ENCODE assay signal across 25 mouse cellular contexts in the genomic region with DNA sequence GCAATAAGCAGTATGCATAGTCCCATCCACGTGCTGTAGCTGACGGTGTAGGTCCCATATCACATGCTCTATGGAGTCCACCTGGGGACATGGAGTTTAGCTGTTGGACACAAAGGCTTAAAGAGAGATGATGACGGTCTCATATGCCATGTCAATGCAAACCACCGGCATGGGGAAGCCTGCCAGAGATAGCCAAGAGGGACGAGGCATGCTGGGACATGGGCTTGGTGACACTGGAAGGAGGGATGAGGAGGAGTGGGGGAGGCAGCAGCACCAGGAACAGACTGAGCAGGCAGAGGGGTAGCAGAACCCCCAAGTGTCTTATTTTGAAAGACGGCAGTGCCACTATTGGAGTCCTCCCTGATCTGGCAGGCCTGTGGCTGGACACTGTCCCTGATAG. TPM values are rescaled to one million over a fixed set of nuclear protein-coding genes. Genes with fewer than 3 reads are reported as not detected.
"Had no signal": no experiment of that assay in that cellular context is flagged by ENCODE, and none has a peak within 500 bp of the region (broad histone marks: within the 10 kb centered on the region; RNA-seq: fewer than 3 reads in every experiment).

No protein-coding gene starts in this region.

- H3K9me3 ChIP-seq: limb, embryonic 10.5 days; limb, embryonic 13.5 days; liver, embryonic 12.5 days; liver, embryonic 15.5 days; lung, embryonic 15.5 days; megakaryocyte, embryonic 14.5 days; midbrain, embryonic 10.5 days; midbrain, embryonic 15.5 days; neural tube, embryonic 12.5 days; neural tube, embryonic 15.5 days had no signal

- H3K27me3 ChIP-seq: limb, embryonic 13.5 days; liver, embryonic 15.5 days; lung, embryonic 15.5 days; midbrain, embryonic 15.5 days; neural tube, embryonic 12.5 days; neural tube, embryonic 15.5 days had no signal

- H3K4me3 ChIP-seq: layer of hippocampus, adult 2 months; limb, embryonic 10.5 days; limb, embryonic 13.5 days; liver, embryonic 12.5 days; liver, embryonic 15.5 days; lung, embryonic 15.5 days; megakaryocyte, embryonic 14.5 days; midbrain, embryonic 10.5 days; midbrain, embryonic 15.5 days; neural tube, embryonic 12.5 days; neural tube, embryonic 15.5 days had no signal

- H3K9ac ChIP-seq: limb, embryonic 13.5 days; liver, embryonic 12.5 days; liver, embryonic 15.5 days; lung, embryonic 15.5 days; midbrain, embryonic 15.5 days; neural tube, embryonic 12.5 days; neural tube, embryonic 15.5 days had no signal

- H3K4me1 ChIP-seq: midbrain, embryonic 15.5 days; neural tube, embryonic 15.5 days had no signal

- H3K4me2 ChIP-seq: limb, embryonic 13.5 days; liver, embryonic 12.5 days; liver, embryonic 15.5 days; lung, embryonic 15.5 days; midbrain, embryonic 15.5 days; neural tube, embryonic 12.5 days; neural tube, embryonic 15.5 days had no signal

- H3K27ac ChIP-seq: kidney, postnatal 0 days; layer of hippocampus, adult 2 months; limb, embryonic 10.5 days; limb, embryonic 13.5 days; liver, embryonic 12.5 days; liver, embryonic 15.5 days; lung, embryonic 15.5 days; midbrain, embryonic 10.5 days; midbrain, embryonic 15.5 days; neural tube, embryonic 12.5 days; neural tube, embryonic 15.5 days; stomach, postnatal 0 days had no signal

- H3K36me3 ChIP-seq: limb, embryonic 10.5 days; limb, embryonic 13.5 days; liver, embryonic 12.5 days; liver, embryonic 15.5 days; lung, embryonic 15.5 days; midbrain, embryonic 10.5 days; midbrain, embryonic 15.5 days; neural tube, embryonic 12.5 days; neural tube, embryonic 15.5 days had no signal

- ATAC-seq: liver, embryonic 12.5 days; midbrain, embryonic 15.5 days had no signal

- DNase-seq: kidney, postnatal 25 days; layer of hippocampus, adult 9-11 months; liver; lung, adult 18-20 months; lung, postnatal 10 days; lung, postnatal 36 days; right cerebral cortex, adult 18-20 months; right cerebral cortex, postnatal 14 days; right cerebral cortex, postnatal 4 days; thymus, adult 2 months; thymus, postnatal 14 days; thymus, postnatal 4 days had no signal

RNA-seq across cellular contexts. Expression of a gene that starts 5.0 kb away (rescaled TPM):
- polyA plus RNA-seq: kidney, postnatal 0 days; liver, embryonic 12.5 days; liver, embryonic 15.5 days had no signal
